Mouse (Mus musculus) heart, postnatal 0 days (tissue): Measurements from ENCODE around the gene Exoc4.

Experiments
- CTCF ChIP-seq: IDR thresholded peaks from 2 replicates; pipeline ENCODE4 v1.5.1; 2016; ENCODE audit warnings: antibody characterized with exemption, control low read depth, low read depth
- EP300 ChIP-seq: IDR thresholded peaks from 2 replicates; pipeline ENCODE4 v1.6.1; 2016; ENCODE audit warnings: antibody characterized with exemption, low read depth

DNA sequence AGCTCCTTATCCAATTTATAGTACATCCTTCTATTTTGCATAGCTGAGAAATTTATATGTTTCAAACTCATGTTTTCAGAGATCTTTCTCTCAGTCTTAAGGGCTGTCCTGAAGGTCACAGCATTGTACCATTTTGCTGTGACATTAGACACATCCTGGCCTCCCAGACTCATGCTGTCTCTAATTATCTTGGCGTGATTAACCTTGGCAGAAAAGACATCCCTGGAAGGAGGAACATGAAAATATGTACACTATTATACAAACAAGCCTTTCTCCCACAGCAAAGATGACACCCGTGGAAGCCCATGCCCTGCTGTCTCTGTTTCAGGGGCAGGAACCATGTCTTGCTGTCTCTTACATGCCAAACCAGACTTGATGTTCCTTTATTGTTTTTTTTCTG is 59.8 kb downstream of the Exoc4 start:
- TF ChIP-seq CTCF (no peak), EP300 (no peak)
